Mouse (Mus musculus): ENCODE results near the gene Gm13090. TPM values are rescaled to one million over a fixed set of nuclear protein-coding genes. Genes with fewer than 3 reads are reported as not detected.

Gene Gm13090
- polyA plus RNA-seq, 1 experiment: not detected

GRCm38 (mm10) chr4:151130756-151131490 is 41.6 kb downstream of the Gm13090 start:
- peaks cover 24% of the 10 kb centered on the region for H3K27me3 ChIP-seq (ENCODE audit: control insufficient read depth)
- H3K9me3 ChIP-seq (ENCODE audit: control insufficient read depth, low read length): no peaks in the 10 kb centered on the region
- H3K36me3 ChIP-seq (ENCODE audit: control insufficient read depth): no peaks in the 10 kb centered on the region
- no peaks in the 10 kb centered on the region for H3K4me1 ChIP-seq (ENCODE audit: control insufficient read depth)
- TF ChIP-seq GATA1 (IDR thresholded peaks at IDR 0.05; ENCODE audit: low read length) (no peak), TAL1 (IDR thresholded peaks at IDR 0.05; ENCODE audit: low read length) (no peak)
- no peak overlapping the region for H3K4me3 ChIP-seq (replicated peaks)

- no peak overlapping the region for H3K4me3 ChIP-seq (replicated peaks)
- H3K9me3 ChIP-seq (ENCODE audit: control insufficient read depth, low read length): no peaks in the 10 kb centered on the region
- TF ChIP-seq GATA1 (IDR thresholded peaks at IDR 0.05; ENCODE audit: low read length): no peak
- no peak for TF ChIP-seq TAL1 (IDR thresholded peaks at IDR 0.05; ENCODE audit: low read length)
- H3K4me1 ChIP-seq (ENCODE audit: control insufficient read depth): no peaks in the 10 kb centered on the region
- peaks cover 22% of the 10 kb centered on the region for H3K27me3 ChIP-seq (ENCODE audit: control insufficient read depth)
- H3K36me3 ChIP-seq (ENCODE audit: control insufficient read depth): no peaks in the 10 kb centered on the region
Observed at GRCm38 (mm10) chr4:151132493-151132892, 43.1 kb downstream of the Gm13090 start.

GRCm38 (mm10) chr4:151133760-151134159 is 44.4 kb downstream of the Gm13090 start:
- no peak for TF ChIP-seq GATA1 (IDR thresholded peaks at IDR 0.05; ENCODE audit: low read length)
- no peak for TF ChIP-seq TAL1 (IDR thresholded peaks at IDR 0.05; ENCODE audit: low read length)
- H3K27me3 ChIP-seq (ENCODE audit: control insufficient read depth): peaks cover 10% of the 10 kb centered on the region
- H3K4me1 ChIP-seq (ENCODE audit: control insufficient read depth): no peaks in the 10 kb centered on the region
- no peaks in the 10 kb centered on the region for H3K36me3 ChIP-seq (ENCODE audit: control insufficient read depth)
- no peak overlapping the region for H3K4me3 ChIP-seq (replicated peaks)
- H3K9me3 ChIP-seq (ENCODE audit: control insufficient read depth, low read length): no peaks in the 10 kb centered on the region

GRCm38 (mm10) chr4:151135491-151135890 is 46.1 kb downstream of the Gm13090 start:
- H3K27me3 ChIP-seq (ENCODE audit: control insufficient read depth): peaks cover 13% of the 10 kb centered on the region
- no peaks in the 10 kb centered on the region for H3K4me1 ChIP-seq (ENCODE audit: control insufficient read depth)
- H3K9me3 ChIP-seq (ENCODE audit: control insufficient read depth, low read length): no peaks in the 10 kb centered on the region
- H3K36me3 ChIP-seq (ENCODE audit: control insufficient read depth): no peaks in the 10 kb centered on the region
- TF ChIP-seq GATA1 (IDR thresholded peaks at IDR 0.05; ENCODE audit: low read length) (no peak), TAL1 (IDR thresholded peaks at IDR 0.05; ENCODE audit: low read length) (no peak)
- no peak overlapping the region for H3K4me3 ChIP-seq (replicated peaks)

- Histone ChIP-seq H3K4me1 (ENCODE audit: control insufficient read depth) (no peaks in the 10 kb centered on the region), H3K4me3 (replicated peaks) (no peak overlapping the region), H3K27me3 (ENCODE audit: control insufficient read depth) (peaks cover 22% of the 10 kb centered on the region), H3K36me3 (ENCODE audit: control insufficient read depth) (no peaks in the 10 kb centered on the region), H3K9me3 (ENCODE audit: control insufficient read depth, low read length) (peaks cover 3% of the 10 kb centered on the region; the same call in 1 of the 2 replicates)
- no peak for TF ChIP-seq GATA1 (IDR thresholded peaks at IDR 0.05; ENCODE audit: low read length)
Observed at GRCm38 (mm10) chr4:151137701-151138100, 48.3 kb downstream of the Gm13090 start.

- H3K27me3 ChIP-seq (ENCODE audit: control insufficient read depth): peaks cover 22% of the 10 kb centered on the region
- H3K9me3 ChIP-seq (ENCODE audit: control insufficient read depth, low read length): peaks cover 7% of the 10 kb centered on the region; the same call in 1 of the 2 replicates
- no peaks in the 10 kb centered on the region for H3K4me1 ChIP-seq (ENCODE audit: control insufficient read depth)
- H3K36me3 ChIP-seq (ENCODE audit: control insufficient read depth): no peaks in the 10 kb centered on the region
- no peak overlapping the region for H3K4me3 ChIP-seq (replicated peaks)
- TF ChIP-seq TAL1 (IDR thresholded peaks at IDR 0.05; ENCODE audit: low read length) (no peak), GATA1 (IDR thresholded peaks at IDR 0.05; ENCODE audit: low read length) (no peak)
Observed at GRCm38 (mm10) chr4:151138135-151138534, 48.8 kb downstream of the Gm13090 start.

GRCm38 (mm10) chr4:151138586-151138985 is 49.2 kb downstream of the Gm13090 start:
- Histone ChIP-seq H3K36me3 (ENCODE audit: control insufficient read depth) (no peaks in the 10 kb centered on the region), H3K4me3 (replicated peaks) (no peak overlapping the region), H3K4me1 (ENCODE audit: control insufficient read depth) (no peaks in the 10 kb centered on the region), H3K27me3 (ENCODE audit: control insufficient read depth) (peaks cover 22% of the 10 kb centered on the region), H3K9me3 (ENCODE audit: control insufficient read depth, low read length) (peaks cover 9% of the 10 kb centered on the region)
- no peak for TF ChIP-seq TAL1 (IDR thresholded peaks at IDR 0.05; ENCODE audit: low read length)
- TF ChIP-seq GATA1 (IDR thresholded peaks at IDR 0.05; ENCODE audit: low read length): no peak

GRCm38 (mm10) chr4:151139053-151139840 is 49.9 kb downstream of the Gm13090 start:
- Histone ChIP-seq H3K4me1 (ENCODE audit: control insufficient read depth) (no peaks in the 10 kb centered on the region), H3K27me3 (ENCODE audit: control insufficient read depth) (peaks cover 22% of the 10 kb centered on the region), H3K4me3 (replicated peaks) (no peak overlapping the region), H3K36me3 (ENCODE audit: control insufficient read depth) (no peaks in the 10 kb centered on the region), H3K9me3 (ENCODE audit: control insufficient read depth, low read length) (peaks cover 16% of the 10 kb centered on the region)
- TF ChIP-seq GATA1 (IDR thresholded peaks at IDR 0.05; ENCODE audit: low read length): no peak
- TF ChIP-seq TAL1 (IDR thresholded peaks at IDR 0.05; ENCODE audit: low read length): no peak

- H3K36me3 ChIP-seq (ENCODE audit: control insufficient read depth): no peaks in the 10 kb centered on the region
- peaks cover 28% of the 10 kb centered on the region for H3K9me3 ChIP-seq (ENCODE audit: control insufficient read depth, low read length)
- H3K4me3 ChIP-seq (replicated peaks): no peak overlapping the region
- TF ChIP-seq TAL1 (IDR thresholded peaks at IDR 0.05; ENCODE audit: low read length): no peak
- TF ChIP-seq GATA1 (IDR thresholded peaks at IDR 0.05; ENCODE audit: low read length): no peak
- H3K4me1 ChIP-seq (ENCODE audit: control insufficient read depth): no peaks in the 10 kb centered on the region
- peaks cover 22% of the 10 kb centered on the region for H3K27me3 ChIP-seq (ENCODE audit: control insufficient read depth)
Observed at GRCm38 (mm10) chr4:151140368-151140982, 51.1 kb downstream of the Gm13090 start.

Other genes starting within 250 kb of the Gm13090 start
- not detected in 2 replicates for gene Errfi1, start 235.7 kb upstream of the Gm13090 start, polyA plus RNA-seq (2012)
- gene Park7, start 175.1 kb upstream of the Gm13090 start, polyA plus RNA-seq (2012): 26.7 and 34.4 TPM in 2 replicates
- gene Tnfrsf9, start 175.0 kb upstream of the Gm13090 start, polyA plus RNA-seq (2012): not detected in 2 replicates
- not detected in 2 replicates for gene Uts2, start 92.5 kb upstream of the Gm13090 start, polyA plus RNA-seq (2012)
- 0.03 and 0.04 TPM in 2 replicates for gene Per3, start 44.9 kb upstream of the Gm13090 start, polyA plus RNA-seq (2012)
- 0.09 and 0.14 TPM in 2 replicates for gene Vamp3, start 31.6 kb upstream of the Gm13090 start, polyA plus RNA-seq (2012)

Data from erythroblast, embryonic 14.5 days (primary cell).